Mouse (Mus musculus) limb, embryonic 11.5 days (tissue): ENCODE data around the gene Slc38a4. TPM values are rescaled to one million over a fixed set of nuclear protein-coding genes. Genes with fewer than 3 reads are reported as not detected.
A peak's percentile ranks its signal among the peaks of the same experiment; 100 is the strongest.

Experiments
- ATAC-seq: fragments of 200-750 bp; cut with Nextera tagmentation; 2 replicates; pipeline ENCODE4 v1.8.0; 2017; ENCODE audit warnings: low read depth; ENCODE audit not compliant: insufficient number of reproducible peaks, low FRiP score, low TSS enrichment
- DNase-seq: peaks from one replicate; pipeline ENCODE4 v3.0.0-alpha.2; 2015; ENCODE audit warnings: low spot score
- H3K27ac ChIP-seq: fragments of 300-500 bp; sonication (generic); replicated peaks from 2 replicates; pipeline ENCODE4 v1.5.1; 2014; ENCODE audit warnings: low read depth, mild to moderate bottlenecking, low read length
- H3K27me3 ChIP-seq: fragments of 300-500 bp; sonication (generic); 2 replicates; pipeline ENCODE4 v1.6.1; 2014; ENCODE audit warnings: mild to moderate bottlenecking, low read length, mixed read lengths; ENCODE audit not compliant: control insufficient read depth, insufficient read depth
- H3K36me3 ChIP-seq: fragments of 300-500 bp; sonication (generic); 2 replicates; pipeline ENCODE4 v1.6.1; 2014; ENCODE audit warnings: mild to moderate bottlenecking, low read length, moderate library complexity, mixed read lengths; ENCODE audit not compliant: control insufficient read depth, insufficient read depth
- H3K4me1 ChIP-seq: fragments of 300-500 bp; sonication (generic); 2 replicates; pipeline ENCODE4 v1.6.1; 2014; ENCODE audit warnings: low read length, mixed read lengths; ENCODE audit not compliant: control insufficient read depth, insufficient read depth
- H3K4me2 ChIP-seq: fragments of 300-500 bp; sonication (generic); 2 replicates; pipeline ENCODE4 v1.6.1; 2014; ENCODE audit warnings: low read depth, mild to moderate bottlenecking, moderate library complexity; ENCODE audit not compliant: severe bottlenecking
- H3K4me3 ChIP-seq: fragments of 300-500 bp; sonication (generic); 2 replicates; pipeline ENCODE4 v1.5.1; 2014; ENCODE audit warnings: low read depth, low read length
- H3K9ac ChIP-seq: fragments of 300-500 bp; sonication (generic); 2 replicates; pipeline ENCODE4 v1.6.1; 2014; ENCODE audit warnings: mild to moderate bottlenecking, low read length
- H3K9me3 ChIP-seq: fragments of 300-500 bp; sonication (generic); 2 replicates; pipeline ENCODE4 v1.6.1; 2016; ENCODE audit warnings: low read length; ENCODE audit not compliant: control insufficient read depth
- WGBS: fragments of 180-500 bp; shearing (Covaris S2); extraction: QIAGEN DNeasy Blood & Tissue Kit; methylation state at CpG from one replicate; pipeline ENCODE4 v1.1.7; 2014; 5-methylcytosine and 5-hydroxymethylcytosine counted together
- polyA plus RNA-seq: library from polyadenylated mRNA; unstranded; fragments of >200 nt; fragmentation: Nextera tagmentation; extraction: Ambion mirVana; gene quantifications from 2 replicates; pipeline ENCODE4 v1.2.1, GENCODE M21; 2014

The Slc38a4 gene
- polyA plus RNA-seq, 1 experiment from 2014 or later: 73.8 TPM

GRCm38 (mm10) chr15:97085833-97086232, 30.1 kb upstream of the Slc38a4 start:
- no peak overlapping the region for H3K9ac ChIP-seq
- peaks cover 6% of the 10 kb centered on the region; the same call in 1 of the 2 replicates for H3K4me1 ChIP-seq
- H3K4me3 ChIP-seq: no peak overlapping the region
- DNase-seq (peak; percentile 81), ATAC-seq (peak; percentile 70; the same call in 1 of the 2 replicates)
- H3K27me3 ChIP-seq: no peaks in the 10 kb centered on the region
- peak overlapping the region; percentile 22; the same call in 1 of the 2 replicates for H3K4me2 ChIP-seq
- H3K36me3 ChIP-seq: no peaks in the 10 kb centered on the region
- H3K9me3 ChIP-seq: no peaks in the 10 kb centered on the region
- 20% methylated on average over 5 of the region's 5 CpGs for WGBS
- no peak overlapping the region for H3K27ac ChIP-seq

GRCm38 (mm10) chr15:97077665-97078064, 21.9 kb upstream of the Slc38a4 start:
- ATAC-seq: no peak
- WGBS: 91% methylated on average over 6 of the region's 6 CpGs
- H3K27ac ChIP-seq: no peak overlapping the region

GRCm38 (mm10) chr15:97076092-97076491, 20.3 kb upstream of the Slc38a4 start:
- no peaks in the 10 kb centered on the region for H3K36me3 ChIP-seq
- H3K27ac ChIP-seq: no peak overlapping the region

More at GRCm38 (mm10) chr15:97077665-97078064, 21.9 kb upstream of the Slc38a4 start:
- no peaks in the 10 kb centered on the region for H3K9me3 ChIP-seq
- peaks cover 10% of the 10 kb centered on the region for H3K4me1 ChIP-seq
- H3K36me3 ChIP-seq: no peaks in the 10 kb centered on the region
- no peaks in the 10 kb centered on the region for H3K27me3 ChIP-seq
- no peak overlapping the region for H3K4me3 ChIP-seq
- no peak overlapping the region for H3K9ac ChIP-seq
- no peak for DNase-seq
- H3K4me2 ChIP-seq: no peak overlapping the region

GRCm38 (mm10) chr15:97075240-97075639, 19.5 kb upstream of the Slc38a4 start:
- no peak overlapping the region for H3K4me3 ChIP-seq
- H3K9ac ChIP-seq: no peak overlapping the region
- DNase-seq: no peak
- H3K27me3 ChIP-seq: no peaks in the 10 kb centered on the region
- H3K36me3 ChIP-seq: no peaks in the 10 kb centered on the region
- no peak overlapping the region for H3K4me2 ChIP-seq
- H3K4me1 ChIP-seq: peaks cover 11% of the 10 kb centered on the region
- 70% methylated on average over 4 of the region's 4 CpGs for WGBS
- H3K27ac ChIP-seq: no peak overlapping the region
- no peaks in the 10 kb centered on the region for H3K9me3 ChIP-seq
- ATAC-seq: no peak

More at GRCm38 (mm10) chr15:97076092-97076491, 20.3 kb upstream of the Slc38a4 start:
- 81% methylated on average over 3 of the region's 3 CpGs for WGBS
- Histone ChIP-seq H3K4me3 (no peak overlapping the region), H3K9me3 (no peaks in the 10 kb centered on the region), H3K9ac (no peak overlapping the region), H3K4me2 (no peak overlapping the region), H3K27me3 (no peaks in the 10 kb centered on the region), H3K4me1 (peaks cover 11% of the 10 kb centered on the region)
- no peak for ATAC-seq
- DNase-seq: no peak

GRCm38 (mm10) chr15:97072859-97073826, 17.4 kb upstream of the Slc38a4 start:
- Histone ChIP-seq H3K36me3 (no peaks in the 10 kb centered on the region), H3K27ac (no peak overlapping the region), H3K4me1 (peaks cover 11% of the 10 kb centered on the region), H3K9me3 (no peaks in the 10 kb centered on the region), H3K27me3 (no peaks in the 10 kb centered on the region), H3K9ac (no peak overlapping the region), H3K4me2 (no peak overlapping the region), H3K4me3 (no peak overlapping the region)
- ATAC-seq: no peak
- DNase-seq: no peak
- 62% methylated on average over 13 of the region's 13 CpGs for WGBS

GRCm38 (mm10) chr15:97067340-97068136, 11.8 kb upstream of the Slc38a4 start:
- Histone ChIP-seq H3K9me3 (no peaks in the 10 kb centered on the region), H3K4me2 (no peak overlapping the region), H3K27ac (no peak overlapping the region), H3K36me3 (no peaks in the 10 kb centered on the region), H3K4me1 (no peaks in the 10 kb centered on the region), H3K27me3 (no peaks in the 10 kb centered on the region), H3K4me3 (no peak overlapping the region), H3K9ac (no peak overlapping the region)
- WGBS: 49% methylated on average over 8 of the region's 8 CpGs
- DNase-seq (no peak), ATAC-seq (no peak)

GRCm38 (mm10) chr15:97066937-97067336, 11.2 kb upstream of the Slc38a4 start:
- no peak overlapping the region for H3K9ac ChIP-seq
- DNase-seq (no peak), ATAC-seq (no peak)
- H3K4me3 ChIP-seq: no peak overlapping the region
- WGBS: 84% methylated on average over 5 of the region's 5 CpGs
- no peaks in the 10 kb centered on the region for H3K4me1 ChIP-seq
- H3K27me3 ChIP-seq: no peaks in the 10 kb centered on the region
- no peak overlapping the region for H3K27ac ChIP-seq
- H3K9me3 ChIP-seq: no peaks in the 10 kb centered on the region
- H3K4me2 ChIP-seq: no peak overlapping the region
- H3K36me3 ChIP-seq: no peaks in the 10 kb centered on the region

GRCm38 (mm10) chr15:97063211-97063610, 7.5 kb upstream of the Slc38a4 start:
- H3K9me3 ChIP-seq: no peaks in the 10 kb centered on the region; the same call in 1 of the 2 replicates

More at GRCm38 (mm10) chr15:97063211-97063610, 7.5 kb upstream of the Slc38a4 start:
- Histone ChIP-seq H3K27ac (no peak overlapping the region), H3K4me1 (no peaks in the 10 kb centered on the region), H3K4me2 (no peak overlapping the region), H3K4me3 (no peak overlapping the region), H3K27me3 (no peaks in the 10 kb centered on the region), H3K9ac (no peak overlapping the region), H3K36me3 (no peaks in the 10 kb centered on the region)
- 91% methylated on average over 5 of the region's 5 CpGs for WGBS
- DNase-seq: no peak
- ATAC-seq: no peak
